Mouse (Mus musculus) thymus, adult 2 months (tissue): ENCODE results near the gene Hsf4. TPM values are rescaled to one million over a fixed set of nuclear protein-coding genes. Genes with fewer than 3 reads are reported as not detected.

Experiments
- DNase-seq: peaks from one replicate; pipeline ENCODE4 v3.0.0; 2021
- H3K27ac ChIP-seq: fragments of 200-500 bp; 2 replicates; pipeline ENCODE4 v1.5.1; 2012; ENCODE audit warnings: low read length, control low read depth; ENCODE audit not compliant: control insufficient read depth, insufficient read depth
- H3K27me3 ChIP-seq: fragments of 200-500 bp; 2 replicates; pipeline ENCODE4 v1.6.1; 2012; ENCODE audit warnings: mild to moderate bottlenecking, low read length, moderate library complexity, mixed read lengths; ENCODE audit not compliant: control insufficient read depth, insufficient read depth
- H3K36me3 ChIP-seq: fragments of 200-500 bp; 2 replicates; pipeline ENCODE4 v1.6.1; 2012; ENCODE audit warnings: mild to moderate bottlenecking, low read length, moderate library complexity; ENCODE audit not compliant: control insufficient read depth, insufficient read depth
- H3K4me1 ChIP-seq: fragments of 200-500 bp; replicated peaks from 2 replicates; pipeline ENCODE4 v1.6.1; 2012; ENCODE audit warnings: low read length; ENCODE audit not compliant: control insufficient read depth, insufficient read depth
- H3K4me3 ChIP-seq: fragments of 200-500 bp; 2 replicates; pipeline ENCODE4 v1.5.1; 2012; ENCODE audit warnings: mild to moderate bottlenecking, low read length, control low read depth, moderate library complexity; ENCODE audit not compliant: control insufficient read depth, insufficient read depth
- CTCF ChIP-seq: fragments of 200-500 bp; IDR thresholded peaks from 2 replicates; pipeline ENCODE4 v1.5.1; 2012; ENCODE audit warnings: mild to moderate bottlenecking, control low read depth, low read length, moderate library complexity, borderline replicate concordance; ENCODE audit not compliant: control insufficient read depth, poor library complexity, insufficient read depth; ENCODE audit errors: extremely low read depth
- POLR2A ChIP-seq: fragments of 200-500 bp; IDR thresholded peaks from 2 replicates; pipeline ENCODE4 v1.6.1; 2012; ENCODE audit warnings: mild to moderate bottlenecking, low read length, control low read depth, moderate library complexity; ENCODE audit not compliant: control insufficient read depth, poor library complexity, insufficient read depth; ENCODE audit errors: extremely low read depth
- WGBS: fragments of 180-500 bp; shearing (Covaris S2); methylation state at CpG from one replicate; pipeline ENCODE4 v1.1.7; 2018; 5-methylcytosine and 5-hydroxymethylcytosine counted together
- polyA plus RNA-seq: library from polyadenylated mRNA; depleted of rRNA; stranded (reverse); fragments of >200 nt; gene quantifications from 2 replicates; pipeline ENCODE4 v1.2.3, GENCODE M21; 2012

The Hsf4 gene
- polyA plus RNA-seq, 1 experiment = 3.3 TPM

- TF ChIP-seq POLR2A (no peak), CTCF (no peak)
- peak overlapping the region; percentile 41 for H3K4me3 ChIP-seq
- no peaks in the 10 kb centered on the region for H3K36me3 ChIP-seq
- H3K27me3 ChIP-seq = no peaks in the 10 kb centered on the region; the same call in 1 of the 2 replicates
- DNase-seq = peak; percentile 49
- no peak overlapping the region for H3K27ac ChIP-seq
- peaks cover 17% of the 10 kb centered on the region for H3K4me1 ChIP-seq
- WGBS = 4% methylated on average over 30 of the region's 30 CpGs
Measured at GRCm38 (mm10) chr8:105276292-105277120, 6.9 kb downstream of the Hsf4 start.

- H3K4me1 ChIP-seq = peaks cover 20% of the 10 kb centered on the region
- TF ChIP-seq POLR2A (no peak), CTCF (no peak)
- H3K36me3 ChIP-seq = no peaks in the 10 kb centered on the region
- H3K4me3 ChIP-seq = no peak overlapping the region
- DNase-seq = no peak
- WGBS = 2% methylated on average over 28 of the region's 28 CpGs
- H3K27me3 ChIP-seq = no peaks in the 10 kb centered on the region; the same call in 1 of the 2 replicates
- no peak overlapping the region for H3K27ac ChIP-seq
Measured at GRCm38 (mm10) chr8:105278911-105279334, 9.3 kb downstream of the Hsf4 start.

GRCm38 (mm10) chr8:105280567-105280966 lies 11.0 kb downstream of the Hsf4 start:
- no peak for DNase-seq
- Histone ChIP-seq H3K36me3 (no peaks in the 10 kb centered on the region), H3K4me3 (no peak overlapping the region), H3K4me1 (peaks cover 20% of the 10 kb centered on the region), H3K27ac (no peak overlapping the region), H3K27me3 (no peaks in the 10 kb centered on the region; the same call in 1 of the 2 replicates)
- WGBS = 14% methylated on average over 3 of the region's 3 CpGs
- no peak for TF ChIP-seq POLR2A
- no peak for TF ChIP-seq CTCF

- Histone ChIP-seq H3K4me3 (no peak overlapping the region), H3K4me1 (peaks cover 12% of the 10 kb centered on the region), H3K36me3 (no peaks in the 10 kb centered on the region), H3K27me3 (no peaks in the 10 kb centered on the region; the same call in 1 of the 2 replicates), H3K27ac (no peak overlapping the region)
- TF ChIP-seq POLR2A = no peak
- no peak for TF ChIP-seq CTCF
- DNase-seq = no peak
- WGBS = 98% methylated on average over 12 of the region's 12 CpGs
Measured at GRCm38 (mm10) chr8:105281821-105282220, 12.2 kb downstream of the Hsf4 start.

- H3K4me1 ChIP-seq = peaks cover 12% of the 10 kb centered on the region
- H3K36me3 ChIP-seq = no peaks in the 10 kb centered on the region
- whole genome bisulfite sequencing = 91% methylated on average over 4 of the region's 4 CpGs
- DNase-seq = no peak
- no peak overlapping the region for H3K4me3 ChIP-seq
- TF ChIP-seq CTCF (no peak), POLR2A (no peak)
- no peaks in the 10 kb centered on the region; the same call in 1 of the 2 replicates for H3K27me3 ChIP-seq
- no peak overlapping the region for H3K27ac ChIP-seq
Measured at GRCm38 (mm10) chr8:105282239-105282638, 12.6 kb downstream of the Hsf4 start.

GRCm38 (mm10) chr8:105283074-105283473 lies 13.5 kb downstream of the Hsf4 start:
- Histone ChIP-seq H3K27ac (no peak overlapping the region), H3K4me3 (no peak overlapping the region), H3K4me1 (peaks cover 12% of the 10 kb centered on the region), H3K27me3 (no peaks in the 10 kb centered on the region; the same call in 1 of the 2 replicates), H3K36me3 (no peaks in the 10 kb centered on the region)
- TF ChIP-seq POLR2A (no peak), CTCF (peak; percentile 79)
- DNase-seq = no peak
- WGBS = 70% methylated on average over 23 of the region's 23 CpGs

- Histone ChIP-seq H3K27me3 (no peaks in the 10 kb centered on the region), H3K4me3 (no peak overlapping the region), H3K27ac (no peak overlapping the region), H3K4me1 (peaks cover 17% of the 10 kb centered on the region), H3K36me3 (no peaks in the 10 kb centered on the region)
- no peak for DNase-seq
- WGBS = 94% methylated on average over 12 of the region's 12 CpGs
- TF ChIP-seq CTCF (no peak), POLR2A (no peak)
Measured at GRCm38 (mm10) chr8:105285514-105285913, 15.9 kb downstream of the Hsf4 start.
